Mouse (Mus musculus) bone marrow macrophage, adult 2 months (primary cell): ENCODE data around the gene Plscr3. TPM values are rescaled to one million over a fixed set of nuclear protein-coding genes. Genes with fewer than 3 reads are reported as not detected.

Experiments
- H3K27ac ChIP-seq: 2 replicates; pipeline ENCODE4 v1.5.1; 2012; ENCODE audit warnings: low read depth, low read length; ENCODE audit not compliant: insufficient read depth
- H3K4me1 ChIP-seq: 2 replicates; pipeline ENCODE4 v1.6.1; 2012; ENCODE audit warnings: low read length; ENCODE audit not compliant: control insufficient read depth, insufficient read depth
- H3K4me3 ChIP-seq: 2 replicates; pipeline ENCODE4 v1.5.1; 2012; ENCODE audit warnings: mild to moderate bottlenecking, low read length, moderate library complexity; ENCODE audit not compliant: insufficient read depth
- CTCF ChIP-seq: IDR thresholded peaks from 2 replicates; pipeline ENCODE4 v1.5.1; 2012; ENCODE audit warnings: low read depth, mild to moderate bottlenecking, low read length, moderate library complexity
- POLR2A ChIP-seq: IDR thresholded peaks from 2 replicates; pipeline ENCODE4 v1.6.1; 2012; ENCODE audit warnings: mild to moderate bottlenecking, low read depth, low read length, borderline replicate concordance
- polyA plus RNA-seq: library from polyadenylated mRNA; stranded (reverse); fragments of >200 nt; gene quantifications from 2 replicates; pipeline ENCODE4 v1.2.4, GENCODE M21; 2012; ENCODE audit not compliant: missing spikeins, insufficient read depth, insufficient read length

The Plscr3 gene
- 58.6 and 68.1 TPM in 2 replicates for polyA plus RNA-seq

DNA sequence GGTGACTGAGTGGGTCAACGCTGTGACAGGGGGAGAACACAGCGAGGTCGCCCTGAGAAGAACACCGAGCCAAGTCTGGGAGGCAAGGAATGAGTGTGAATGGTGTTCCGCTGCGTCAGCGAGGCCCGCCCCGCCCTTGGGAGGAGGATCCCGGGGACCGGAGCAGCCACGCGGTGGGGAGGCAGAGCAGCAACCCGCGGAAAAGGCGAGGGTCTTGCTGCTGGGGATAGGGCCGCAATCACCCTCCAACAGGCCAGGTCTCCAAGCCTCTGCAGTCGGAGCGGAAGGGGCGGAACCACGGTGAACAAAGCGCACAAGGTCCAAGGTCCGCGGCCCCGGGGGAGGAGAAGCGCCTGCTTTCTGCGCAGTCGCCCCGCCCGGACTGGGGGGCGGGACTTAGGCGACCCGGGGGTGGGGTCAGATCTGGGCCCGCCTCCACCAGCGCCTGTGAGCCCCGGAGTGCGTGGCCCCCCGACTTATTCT, at the start of gene Plscr3:
Gene Plscr3 (plus strand): TSS at position 179 of the 483 bp plus-strand sequence.
- Histone ChIP-seq H3K27ac (peak within 1 kb of the TSS; percentile 72), H3K4me3 (peak within 1 kb of the TSS; percentile 69), H3K4me1 (peaks cover 35% of the 10 kb centered on the region)
- TF ChIP-seq CTCF: no peak
- no peak for TF ChIP-seq POLR2A

DNA sequence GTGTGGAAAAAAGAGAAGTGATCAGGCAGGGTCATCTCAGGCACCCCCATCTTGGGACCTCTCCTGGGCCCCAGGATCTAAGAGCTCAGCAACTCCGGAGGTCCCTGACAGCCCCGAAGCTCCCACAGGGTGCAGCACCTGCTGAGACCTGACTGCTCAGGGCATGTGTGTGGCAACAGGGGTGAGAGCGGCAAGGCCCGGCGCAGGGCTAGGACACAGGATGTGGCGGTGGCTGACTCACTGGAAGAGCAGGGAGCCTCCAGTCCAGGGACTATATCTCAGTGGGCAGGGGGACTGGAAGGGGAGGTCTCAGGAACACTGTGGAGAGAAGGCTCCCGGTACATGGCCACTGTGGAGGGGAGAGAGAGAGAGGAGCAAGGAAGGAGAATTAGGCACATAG, 48.3 kb upstream of the Plscr3 start:
- TF ChIP-seq POLR2A: no peak
- TF ChIP-seq CTCF: no peak
- peaks cover 35% of the 10 kb centered on the region for H3K4me1 ChIP-seq

DNA sequence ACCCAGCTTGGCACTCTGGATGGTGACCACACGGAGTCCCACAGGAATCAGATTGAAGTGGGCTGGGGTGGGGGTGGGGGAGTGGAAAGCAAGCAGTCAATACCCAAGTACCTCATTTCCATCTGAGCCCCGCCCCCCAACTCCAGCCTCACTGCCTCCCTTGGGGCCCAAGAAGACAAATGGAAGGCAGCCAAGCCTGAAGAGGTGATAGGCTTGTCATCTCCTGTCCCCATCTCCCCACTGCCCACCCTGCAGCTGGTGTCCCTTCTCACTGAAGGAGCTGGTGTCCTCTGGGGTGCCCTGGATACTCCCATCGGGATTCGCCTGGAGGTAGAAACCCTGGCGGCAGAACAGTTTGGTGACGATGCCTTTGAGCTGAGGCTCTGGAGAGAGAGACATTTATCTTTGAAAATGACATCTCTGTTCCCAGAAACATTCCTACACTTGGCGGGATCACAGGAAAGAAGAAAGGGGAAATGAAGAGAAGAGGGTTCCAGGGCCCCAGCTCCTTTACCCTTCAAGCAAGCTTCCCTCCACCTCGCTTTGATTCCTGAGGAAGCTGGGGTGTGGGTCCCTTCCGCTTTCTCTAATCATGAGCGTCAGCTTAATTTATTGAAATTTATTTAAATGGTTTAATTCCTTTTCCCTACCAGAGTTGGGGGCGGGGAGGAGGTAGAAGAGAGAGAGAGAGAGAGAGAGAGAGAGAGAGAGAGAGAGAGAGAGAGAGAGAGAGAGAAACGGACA, 46.6 kb upstream of the Plscr3 start:
- Histone ChIP-seq H3K27ac (peak overlapping the region; percentile 94), H3K4me1 (peaks cover 29% of the 10 kb centered on the region), H3K4me3 (peak overlapping the region; percentile 75)
- TF ChIP-seq CTCF: 0 out of 2 replicates have a peak, but pooled peaks have one; percentile 15
- no peak for TF ChIP-seq POLR2A

More for the DNA sequence above, 48.3 kb upstream of the Plscr3 start:
- H3K27ac ChIP-seq: peak overlapping the region; percentile 94
- H3K4me3 ChIP-seq: peak overlapping the region; percentile 75

DNA sequence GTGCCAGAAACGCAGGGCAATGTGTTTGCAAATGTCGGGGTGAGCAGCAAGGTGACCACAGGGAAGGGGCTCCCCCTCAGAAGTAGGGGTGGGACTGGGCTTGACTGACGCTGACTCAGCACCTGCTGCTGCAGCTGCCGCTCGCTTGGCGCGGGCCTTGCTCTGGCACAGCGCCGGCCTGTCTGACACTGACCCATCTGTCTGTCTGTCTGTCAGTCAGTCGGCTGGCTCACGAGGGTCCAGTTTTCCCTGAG, 46.1 kb upstream of the Plscr3 start:
- TF ChIP-seq POLR2A: no peak
- TF ChIP-seq CTCF: no peak
- peak overlapping the region; percentile 75 for H3K4me3 ChIP-seq
- peaks cover 26% of the 10 kb centered on the region for H3K4me1 ChIP-seq
- H3K27ac ChIP-seq: peak overlapping the region; percentile 94

DNA sequence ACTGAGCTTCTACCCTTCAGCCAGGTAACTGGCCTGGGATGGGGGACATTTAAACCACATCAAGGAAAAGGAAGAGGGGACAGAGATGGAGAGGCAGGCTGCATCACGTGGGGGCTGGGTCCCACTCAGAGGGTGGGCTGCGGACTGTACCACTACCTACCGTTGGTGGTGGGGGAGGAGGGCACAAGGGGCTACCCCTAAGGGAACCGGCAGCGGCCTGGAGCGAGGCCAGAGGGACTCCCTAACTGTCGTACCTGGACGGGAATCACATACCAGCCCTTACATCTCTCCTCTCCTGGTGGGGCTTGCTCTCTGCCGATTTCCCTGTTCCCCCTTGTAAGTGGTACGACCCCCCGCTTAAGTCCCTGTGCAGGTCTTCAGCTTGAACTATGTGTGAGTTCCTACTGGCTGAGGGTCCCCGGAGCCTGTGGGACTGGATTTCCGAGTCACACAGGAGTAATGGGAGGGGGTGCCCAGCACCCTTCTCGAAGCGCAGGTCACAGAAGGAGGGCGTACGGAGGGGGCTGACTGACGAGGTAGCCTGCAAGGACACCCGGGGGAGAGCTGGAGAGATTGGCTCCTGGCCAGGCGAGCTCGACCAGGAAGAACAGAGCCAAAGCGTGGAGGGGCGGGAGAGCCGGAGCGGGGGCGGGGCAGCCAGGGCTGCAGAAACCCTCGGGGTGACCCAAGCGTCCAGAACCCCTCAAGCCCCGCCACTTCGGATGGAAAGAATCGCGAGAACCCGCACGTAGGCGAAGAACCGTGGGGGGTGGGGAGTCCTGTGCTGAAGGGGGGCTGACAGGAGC, 45.6 kb upstream of the Plscr3 start:
- peaks cover 26% of the 10 kb centered on the region for H3K4me1 ChIP-seq
- H3K27ac ChIP-seq: peak overlapping the region; percentile 94
- H3K4me3 ChIP-seq: peak overlapping the region; percentile 75
- TF ChIP-seq POLR2A: no peak
- TF ChIP-seq CTCF: no peak

DNA sequence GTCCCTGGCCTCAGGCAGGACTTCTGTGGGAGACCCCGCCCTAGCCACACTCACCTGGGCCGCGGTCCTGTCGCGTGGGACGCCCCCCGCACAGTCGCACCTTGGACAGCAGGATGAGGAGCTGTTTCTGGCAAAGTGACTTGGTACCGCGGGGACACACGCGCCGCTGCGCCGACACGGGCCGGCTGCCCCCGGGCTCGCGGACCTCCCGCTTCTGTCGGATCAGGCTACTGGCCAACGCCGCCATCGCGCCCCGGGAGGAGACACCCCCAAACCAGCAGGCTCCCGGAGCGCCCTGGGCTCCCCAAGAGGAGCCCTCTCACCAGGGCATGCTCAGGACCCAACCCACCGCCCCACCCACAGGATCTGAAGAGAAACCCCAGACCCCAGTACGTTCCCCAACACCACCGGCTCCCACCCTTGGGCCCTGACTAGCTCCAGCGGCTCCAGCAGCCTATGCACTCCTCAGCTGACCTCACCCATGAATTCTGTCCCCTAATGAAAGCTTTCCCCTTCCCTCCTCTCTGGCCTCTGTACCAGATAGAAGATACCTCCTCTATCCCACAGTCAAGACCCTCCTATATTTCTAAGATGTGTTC, 44.7 kb upstream of the Plscr3 start, which contains the start of gene Fgf11:
Gene Fgf11 (minus strand): TSS at position 479 of the 599 bp plus-strand sequence.
- TF ChIP-seq POLR2A: no peak
- peaks cover 24% of the 10 kb centered on the region for H3K4me1 ChIP-seq

DNA sequence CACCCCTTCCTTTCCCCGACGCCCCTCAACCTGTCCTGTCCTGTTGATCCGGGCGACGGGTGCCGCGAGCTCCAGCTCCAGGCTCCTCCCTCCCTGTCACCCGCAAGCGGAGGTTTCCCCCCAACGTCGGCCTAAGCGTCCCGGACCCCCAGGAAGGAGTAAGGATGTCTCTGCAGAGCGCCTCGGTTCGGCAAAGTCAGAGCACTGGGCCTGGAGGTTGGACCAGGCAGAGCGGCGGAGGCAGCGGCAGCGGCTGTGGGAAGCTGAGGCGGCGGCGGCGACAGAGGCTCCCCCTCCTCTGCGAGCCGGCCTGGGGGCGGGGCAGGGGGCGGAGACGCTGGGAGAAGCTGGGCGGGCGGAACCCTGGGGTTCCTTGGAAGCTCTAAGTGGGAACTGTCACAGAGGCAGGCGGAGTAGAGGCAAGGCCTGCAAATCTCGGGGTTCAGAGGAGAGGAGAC, 43.5 kb upstream of the Plscr3 start:
- peak overlapping the region; percentile 75 for H3K4me3 ChIP-seq
- H3K27ac ChIP-seq: peak overlapping the region; percentile 60
- peaks cover 19% of the 10 kb centered on the region for H3K4me1 ChIP-seq
- no peak for TF ChIP-seq POLR2A
- no peak for TF ChIP-seq CTCF

More for the DNA sequence above, 44.7 kb upstream of the Plscr3 start, which contains the start of gene Fgf11:
- H3K4me3 ChIP-seq: peak within 1 kb of the TSS; percentile 75
- peak within 1 kb of the TSS; percentile 94 for H3K27ac ChIP-seq

DNA sequence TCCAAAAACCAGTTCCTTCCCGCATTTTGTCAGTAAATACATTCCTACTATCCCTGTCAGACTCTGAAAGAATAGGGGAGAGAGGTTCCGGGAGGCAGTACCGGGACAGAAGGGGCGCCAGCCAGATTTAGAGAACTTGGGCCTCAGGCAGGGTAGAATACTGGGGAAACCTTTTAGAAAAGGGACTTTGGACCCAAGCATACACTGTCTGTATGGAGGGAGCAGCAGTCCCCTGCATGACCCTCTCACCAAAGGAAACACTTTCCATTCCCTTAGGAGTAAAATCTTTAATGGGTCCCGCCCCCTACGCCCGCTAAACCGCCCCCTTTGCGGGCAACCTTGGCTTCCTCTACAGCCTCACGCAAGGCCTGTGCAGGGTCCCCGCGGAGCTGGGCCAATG, 42.8 kb upstream of the Plscr3 start:
- peaks cover 13% of the 10 kb centered on the region for H3K4me1 ChIP-seq
- H3K27ac ChIP-seq: peak overlapping the region; percentile 49
- TF ChIP-seq CTCF: no peak
- TF ChIP-seq POLR2A: no peak
- peak overlapping the region; percentile 75 for H3K4me3 ChIP-seq

DNA sequence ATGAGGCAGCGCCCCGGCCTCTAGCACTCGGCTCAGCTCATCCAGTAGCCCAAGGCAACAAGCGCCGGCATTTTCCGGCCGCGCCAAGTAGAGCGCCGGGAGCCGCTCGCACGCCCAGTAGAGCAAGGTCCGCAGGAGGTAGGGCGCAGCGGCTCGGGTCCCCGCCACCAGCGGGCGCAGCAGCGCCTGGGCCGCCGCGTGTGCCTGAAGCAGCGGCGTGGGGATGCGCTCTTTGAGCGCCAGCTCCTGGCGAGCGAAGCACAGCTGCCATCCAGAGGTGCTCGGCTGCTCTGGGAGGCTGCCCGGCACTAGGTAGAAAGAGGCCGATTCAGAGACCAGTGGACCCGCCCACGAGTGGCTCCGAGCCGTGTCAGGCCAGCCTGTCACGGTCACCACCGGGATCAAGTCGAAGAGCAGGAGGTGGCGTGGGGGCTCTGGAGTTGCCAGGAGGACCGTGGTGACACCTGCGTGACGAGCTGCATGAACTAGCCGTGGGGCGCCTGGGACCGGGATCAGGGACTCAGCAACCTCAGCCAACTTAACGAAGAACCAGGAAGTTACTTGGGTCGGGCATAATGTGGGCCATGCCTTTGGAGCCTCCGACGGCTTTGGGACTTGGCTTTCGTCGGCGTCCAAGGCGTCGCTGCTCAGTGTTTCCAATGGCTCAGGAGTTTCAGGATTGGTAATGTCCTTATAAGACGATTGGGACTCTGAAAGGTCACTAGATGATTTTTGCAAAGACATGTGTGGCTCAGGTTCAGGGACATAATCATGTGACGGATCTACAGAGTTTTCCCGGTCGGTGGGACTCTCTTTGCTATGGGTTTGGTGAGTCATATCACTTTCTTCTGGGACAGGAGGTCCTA, 42.2 kb upstream of the Plscr3 start:
- TF ChIP-seq POLR2A (no peak), CTCF (peak; percentile 13; the same call in 1 of the 2 replicates)
- Histone ChIP-seq H3K4me1 (peaks cover 6% of the 10 kb centered on the region), H3K4me3 (peak overlapping the region; percentile 75), H3K27ac (peak overlapping the region; percentile 49)
